Mouse (Mus musculus) liver, adult 2 months (tissue): Measurements from ENCODE around the gene Ndufb4.

Source experiments
- CTCF ChIP-seq: fragments of 200-500 bp; IDR thresholded peaks from 2 replicates; pipeline ENCODE4 v1.5.1; 2011; ENCODE audit warnings: low read depth, low read length, control low read depth
- POLR2A ChIP-seq: fragments of 200-500 bp; IDR thresholded peaks from 2 replicates; pipeline ENCODE4 v1.6.1; 2011; ENCODE audit warnings: low read length, control low read depth; ENCODE audit not compliant: insufficient read depth; ENCODE audit errors: extremely low read depth

GRCm38 (mm10) chr16:37680831-37681230 lies 26.6 kb upstream of the Ndufb4 start:
- TF ChIP-seq CTCF (no peak), POLR2A (no peak)
